Mouse (Mus musculus) bone marrow macrophage, adult 2 months (primary cell): ENCODE results near the gene Mtss1l.

Experiments
- CTCF ChIP-seq: IDR thresholded peaks from 2 replicates; pipeline ENCODE4 v1.5.1; 2012; ENCODE audit warnings: low read depth, mild to moderate bottlenecking, low read length, moderate library complexity
- POLR2A ChIP-seq: IDR thresholded peaks from 2 replicates; pipeline ENCODE4 v1.6.1; 2012; ENCODE audit warnings: mild to moderate bottlenecking, low read depth, low read length, borderline replicate concordance

GRCm38 (mm10) chr8:110761185-110761584 lies 39.9 kb downstream of the Mtss1l start:
- TF ChIP-seq CTCF = no peak
- no peak for TF ChIP-seq POLR2A
